Mouse (Mus musculus) B cell, adult 2 months (primary cell): ENCODE measurements around the gene Cnfn.
"Not testable (repeated sequence)": the region's sequence is repeated elsewhere in the genome, so short reads cannot be mapped to it uniquely, and the experiment has no call there.

ENCODE experiments used
- DNase-seq, 2 experiments: peaks; one replicate each; pipeline ENCODE4 v3.0.0; 2022

Gene Cnfn

GRCm38 (mm10) chr7:25363632-25364031 lies 5.9 kb downstream of the Cnfn start:
- DNase-seq, result no peak

- no peak for DNase-seq
Observed at GRCm38 (mm10) chr7:25363151-25363550, 6.4 kb downstream of the Cnfn start.

GRCm38 (mm10) chr7:25358721-25359206 lies 10.8 kb downstream of the Cnfn start:
- no peak for DNase-seq

DNA sequence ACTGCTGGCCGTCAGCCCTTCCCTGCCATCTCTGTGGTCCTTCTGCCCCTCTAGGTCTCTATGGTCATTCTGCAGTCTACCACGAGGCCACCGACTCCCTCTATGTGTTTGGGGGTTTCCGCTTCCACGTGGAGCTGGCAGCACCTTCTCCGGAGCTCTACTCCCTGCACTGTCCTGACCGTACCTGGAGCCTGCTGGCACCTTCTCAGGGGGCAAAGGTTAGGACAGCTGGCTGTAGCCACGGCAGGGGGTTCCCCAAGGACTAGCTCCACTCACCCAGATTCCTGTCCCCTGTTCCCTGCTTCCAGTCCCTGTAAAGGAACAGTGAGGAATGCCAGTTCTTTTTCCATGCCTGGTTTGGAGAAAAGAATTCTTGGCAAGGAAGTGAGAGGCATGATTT lies 20.7 kb downstream of the Cnfn start:
- no peak for DNase-seq

GRCm38 (mm10) chr7:25341000-25341784 lies 28.3 kb downstream of the Cnfn start:
- DNase-seq, result no peak

- DNase-seq, result no peak
Observed at GRCm38 (mm10) chr7:25339329-25339728, 30.2 kb downstream of the Cnfn start.

- no peak for DNase-seq
Observed at GRCm38 (mm10) chr7:25334472-25334871, 35.1 kb downstream of the Cnfn start.

- DNase-seq, result peak; percentile 82 to 83
Observed at GRCm38 (mm10) chr7:25333596-25334307, 35.8 kb downstream of the Cnfn start.

GRCm38 (mm10) chr7:25326233-25326632 lies 43.3 kb downstream of the Cnfn start:
- DNase-seq, result no peak

GRCm38 (mm10) chr7:25325431-25325830 lies 44.1 kb downstream of the Cnfn start:
- not testable (repeated sequence) for DNase-seq

- DNase-seq, result no peak
Observed at GRCm38 (mm10) chr7:25323219-25323618, 46.3 kb downstream of the Cnfn start.

DNA sequence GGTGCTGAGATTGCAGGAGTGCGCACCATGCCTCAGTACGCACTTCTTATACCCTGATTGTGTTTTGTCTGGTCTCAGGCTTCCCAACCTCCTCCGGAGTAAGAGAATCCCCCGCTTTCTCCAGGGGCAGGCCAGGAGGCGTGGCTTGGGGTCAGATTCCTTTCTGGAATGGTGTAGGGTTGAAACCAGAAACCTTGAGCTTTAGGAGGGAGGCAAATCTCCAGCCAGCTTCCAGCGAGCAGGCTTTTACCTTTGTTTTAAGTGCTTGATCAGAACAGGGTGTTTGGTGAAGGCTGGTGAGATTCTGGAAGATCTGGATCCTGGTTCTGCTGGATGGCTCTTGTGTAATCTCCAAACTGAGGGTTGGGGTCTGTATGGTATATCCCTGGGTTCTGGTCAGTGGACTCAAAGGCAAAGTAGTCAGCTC lies 47.5 kb downstream of the Cnfn start:
- DNase-seq, result no peak
